Mouse (Mus musculus) neural tube, embryonic 11.5 days (tissue): ENCODE measurements at regions not wholly inside any gene's neighbourhood (a gene's known extent, or its start where the extent isn't known, plus 50 kb on each side); places are given as distances from the start of the nearest gene placed in this dataset.

Experiments used
- ATAC-seq: fragments of 200-750 bp; cut with Nextera tagmentation; 2 replicates; pipeline ENCODE4 v1.8.0; 2017; ENCODE audit warnings: moderate number of reproducible peaks, mild to moderate bottlenecking, moderate TSS enrichment, moderate library complexity; ENCODE audit not compliant: insufficient read depth, low FRiP score, low TSS enrichment
- DNase-seq: peaks from one replicate; pipeline ENCODE4 v3.0.0-alpha.2; 2015; ENCODE audit warnings: low spot score
- H3K27ac ChIP-seq: fragments of 300-500 bp; sonication (generic); 2 replicates; pipeline ENCODE4 v1.5.1; 2014; ENCODE audit warnings: low read depth, mild to moderate bottlenecking, low read length
- H3K27me3 ChIP-seq: fragments of 300-500 bp; sonication (generic); 2 replicates; pipeline ENCODE4 v1.6.1; 2014; ENCODE audit warnings: mild to moderate bottlenecking, low read length, mixed read lengths; ENCODE audit not compliant: control insufficient read depth, insufficient read depth
- H3K36me3 ChIP-seq: fragments of 300-500 bp; sonication (generic); 2 replicates; pipeline ENCODE4 v1.6.1; 2014; ENCODE audit warnings: mild to moderate bottlenecking, low read length, moderate library complexity, mixed read lengths; ENCODE audit not compliant: control insufficient read depth, insufficient read depth
- H3K4me1 ChIP-seq: fragments of 300-500 bp; sonication (generic); 2 replicates; pipeline ENCODE4 v1.6.1; 2014; ENCODE audit warnings: low read length, mixed read lengths; ENCODE audit not compliant: control insufficient read depth, insufficient read depth
- H3K4me2 ChIP-seq: fragments of 300-500 bp; sonication (generic); 2 replicates; pipeline ENCODE4 v1.6.1; 2014; ENCODE audit warnings: low read depth, mild to moderate bottlenecking, moderate library complexity
- H3K4me3 ChIP-seq: fragments of 300-500 bp; sonication (generic); 2 replicates; pipeline ENCODE4 v1.5.1; 2014; ENCODE audit warnings: low read depth, low read length
- H3K9ac ChIP-seq: fragments of 300-500 bp; sonication (generic); 2 replicates; pipeline ENCODE4 v1.6.1; 2014; ENCODE audit warnings: mild to moderate bottlenecking, low read length
- H3K9me3 ChIP-seq: fragments of 300-500 bp; sonication (generic); 2 replicates; pipeline ENCODE4 v1.6.1; 2016; ENCODE audit warnings: low read length; ENCODE audit not compliant: control insufficient read depth
- WGBS: fragments of 180-500 bp; shearing (Covaris S2); extraction: QIAGEN DNeasy Blood & Tissue Kit; methylation state at CpG from one replicate; pipeline ENCODE4 v1.1.7; 2014; 5-methylcytosine and 5-hydroxymethylcytosine counted together

GRCm38 (mm10) chr8:103853048-103853447 lies 248.4 kb upstream of the Cdh5 start:
- Histone ChIP-seq H3K27me3 (no peaks in the 10 kb centered on the region), H3K9me3 (no peaks in the 10 kb centered on the region), H3K36me3 (no peaks in the 10 kb centered on the region), H3K27ac (no peak overlapping the region), H3K9ac (no peak overlapping the region), H3K4me2 (no peak overlapping the region), H3K4me1 (no peaks in the 10 kb centered on the region), H3K4me3 (no peak overlapping the region)
- no peak for DNase-seq
- WGBS = 81% methylated on average over 4 of the region's 4 CpGs
- ATAC-seq = no peak

- Histone ChIP-seq H3K9ac (no peak overlapping the region), H3K27me3 (no peaks in the 10 kb centered on the region), H3K36me3 (no peaks in the 10 kb centered on the region), H3K4me2 (no peak overlapping the region), H3K4me3 (no peak overlapping the region), H3K27ac (no peak overlapping the region), H3K9me3 (no peaks in the 10 kb centered on the region), H3K4me1 (no peaks in the 10 kb centered on the region)
- WGBS = 82% methylated on average over 9 of the region's 9 CpGs
- DNase-seq (no peak), ATAC-seq (no peak)
These were observed 246.1 kb upstream of the Cdh5 start for GRCm38 (mm10) chr8:103855291-103855690.

- no peaks in the 10 kb centered on the region for H3K9me3 ChIP-seq
- no peaks in the 10 kb centered on the region for H3K36me3 ChIP-seq
- H3K4me1 ChIP-seq = no peaks in the 10 kb centered on the region
- H3K27me3 ChIP-seq = no peaks in the 10 kb centered on the region
- 96% methylated on average over 1 of the region's 1 CpGs for WGBS
- H3K4me2 ChIP-seq = no peak overlapping the region
- ATAC-seq = no peak
- H3K4me3 ChIP-seq = no peak overlapping the region
- no peak overlapping the region for H3K9ac ChIP-seq
- no peak for DNase-seq
- H3K27ac ChIP-seq = no peak overlapping the region
These were observed 242.3 kb upstream of the Cdh5 start for GRCm38 (mm10) chr8:103859130-103859529.

GRCm38 (mm10) chr8:103873598-103874502 lies 227.6 kb upstream of the Cdh5 start:
- no peak for ATAC-seq
- no peaks in the 10 kb centered on the region for H3K9me3 ChIP-seq
- H3K27me3 ChIP-seq = no peaks in the 10 kb centered on the region
- no peak overlapping the region for H3K4me3 ChIP-seq
- 34% methylated on average over 7 of the region's 7 CpGs for WGBS
- no peak overlapping the region for H3K27ac ChIP-seq
- H3K4me2 ChIP-seq = no peak overlapping the region
- H3K4me1 ChIP-seq = no peaks in the 10 kb centered on the region
- no peak for DNase-seq
- no peak overlapping the region for H3K9ac ChIP-seq
- H3K36me3 ChIP-seq = no peaks in the 10 kb centered on the region

DNA sequence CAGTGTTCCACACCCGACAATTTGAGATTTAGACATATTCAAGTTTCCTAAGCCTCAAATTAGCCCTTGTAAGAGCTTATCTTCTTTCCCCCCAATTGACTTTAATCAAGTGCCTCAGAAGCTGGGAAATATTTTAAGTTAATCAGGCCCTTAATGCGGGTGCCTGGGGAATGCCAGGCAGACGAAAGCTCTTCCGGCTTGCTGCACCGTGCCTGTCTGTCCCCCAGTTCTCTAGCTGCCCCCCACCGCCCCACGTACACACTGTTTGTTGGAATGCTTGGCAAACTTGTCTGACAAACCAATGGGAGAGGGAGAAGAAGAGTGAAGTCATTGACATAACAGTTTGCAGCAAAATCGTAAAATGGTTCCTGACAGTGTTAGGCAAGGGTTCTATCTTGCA lies 226.9 kb upstream of the Cdh5 start:
- H3K27me3 ChIP-seq = no peaks in the 10 kb centered on the region
- no peak overlapping the region for H3K27ac ChIP-seq
- no peak overlapping the region for H3K9ac ChIP-seq
- H3K9me3 ChIP-seq = no peaks in the 10 kb centered on the region
- H3K4me2 ChIP-seq = no peak overlapping the region
- no peaks in the 10 kb centered on the region for H3K36me3 ChIP-seq
- H3K4me1 ChIP-seq = no peaks in the 10 kb centered on the region
- ATAC-seq (no peak), DNase-seq (no peak)
- 67% methylated on average over 8 of the region's 8 CpGs for WGBS
- H3K4me3 ChIP-seq = no peak overlapping the region

- no peak for DNase-seq
- no peak overlapping the region for H3K9ac ChIP-seq
- 82% methylated on average over 2 of the region's 2 CpGs for WGBS
These were observed 221.9 kb upstream of the Cdh5 start for GRCm38 (mm10) chr8:103879505-103879904.

GRCm38 (mm10) chr8:103880431-103881145 lies 220.8 kb upstream of the Cdh5 start:
- no peak for DNase-seq
- H3K9ac ChIP-seq = no peak overlapping the region
- no peak overlapping the region for H3K27ac ChIP-seq
- H3K4me2 ChIP-seq = no peak overlapping the region
- no peak for ATAC-seq
- H3K4me3 ChIP-seq = no peak overlapping the region
- H3K4me1 ChIP-seq = no peaks in the 10 kb centered on the region
- no peaks in the 10 kb centered on the region for H3K27me3 ChIP-seq
- H3K9me3 ChIP-seq = no peaks in the 10 kb centered on the region
- no peaks in the 10 kb centered on the region for H3K36me3 ChIP-seq
- 87% methylated on average over 14 of the region's 14 CpGs for WGBS

More at GRCm38 (mm10) chr8:103879505-103879904, 221.9 kb upstream of the Cdh5 start:
- Histone ChIP-seq H3K4me3 (no peak overlapping the region), H3K36me3 (no peaks in the 10 kb centered on the region), H3K9me3 (no peaks in the 10 kb centered on the region), H3K27me3 (no peaks in the 10 kb centered on the region), H3K27ac (no peak overlapping the region), H3K4me2 (no peak overlapping the region), H3K4me1 (no peaks in the 10 kb centered on the region)
- no peak for ATAC-seq

GRCm38 (mm10) chr8:103881146-103881486 lies 220.3 kb upstream of the Cdh5 start:
- Histone ChIP-seq H3K9me3 (no peaks in the 10 kb centered on the region), H3K4me1 (no peaks in the 10 kb centered on the region), H3K36me3 (no peaks in the 10 kb centered on the region), H3K27ac (no peak overlapping the region), H3K4me2 (no peak overlapping the region), H3K9ac (no peak overlapping the region), H3K27me3 (no peaks in the 10 kb centered on the region), H3K4me3 (no peak overlapping the region)
- WGBS = 71% methylated on average over 3 of the region's 3 CpGs
- DNase-seq = no peak
- ATAC-seq = no peak
